In the genomic region with DNA sequence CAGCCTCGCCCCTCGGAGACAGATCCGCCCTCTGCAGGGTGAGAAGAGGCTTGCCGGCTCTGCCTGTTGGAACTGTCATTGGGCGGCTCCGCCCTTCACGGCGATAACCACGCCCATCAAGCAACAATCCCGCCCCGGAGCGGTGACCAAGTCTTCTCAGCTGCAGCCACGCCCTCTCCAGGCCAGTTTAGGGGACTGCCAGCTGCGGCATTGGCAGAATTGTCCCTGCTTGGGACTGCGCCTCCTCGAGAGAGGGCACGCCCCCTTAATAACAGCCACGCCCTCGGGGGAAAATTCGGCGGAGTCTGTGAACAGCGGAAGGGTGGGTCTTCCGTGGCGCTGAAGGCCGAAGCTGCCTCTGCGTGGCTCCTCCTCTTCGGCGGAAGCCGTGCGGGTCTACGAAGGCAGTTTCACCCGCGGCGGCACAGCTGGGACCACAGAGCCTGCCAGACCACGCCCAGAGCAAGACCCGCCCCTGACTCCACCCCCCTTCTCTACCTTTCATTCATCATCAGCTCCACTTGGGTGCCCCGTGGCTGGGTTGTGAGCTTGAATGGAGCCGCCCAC, we compare ENCODE assay signal across 8 mouse cellular contexts. TPM values are rescaled to one million over a fixed set of nuclear protein-coding genes. Genes with fewer than 3 reads are reported as not detected.
A peak's percentile ranks its signal among the peaks of the same experiment; 100 is the strongest.
DNase-seq lines count a peak whose midpoint lies in the region; ATAC-seq and TF ChIP-seq lines count a peak whose summit lies in the region.

No protein-coding gene starts in this region.

- ATAC-seq in forebrain, embryonic 12.5 days (ENCODE audit: low FRiP score), result peak; percentile 96
- ATAC-seq in heart, postnatal 0 days (ENCODE audit: insufficient read depth, low read depth), result peak; percentile 96
- ATAC-seq in liver, embryonic 16.5 days (ENCODE audit: low read depth), result peak; percentile 94
- ATAC-seq in neural tube, embryonic 13.5 days (ENCODE audit: low read depth), result peak; percentile 97

- H3K27ac ChIP-seq in forebrain, embryonic 12.5 days, result peak overlapping the region; percentile 88
- peak overlapping the region; percentile 63 for H3K27ac ChIP-seq in heart, postnatal 0 days (ENCODE audit: low read depth)
- H3K27ac ChIP-seq in liver, embryonic 16.5 days (ENCODE audit: low read length), result peak overlapping the region; percentile 78
- peak overlapping the region; percentile 90 for H3K27ac ChIP-seq in neural tube, embryonic 13.5 days (replicated peaks)
- H3K27ac ChIP-seq in testis, adult 2 months (ENCODE audit: control insufficient read depth, insufficient read depth, low read depth, low read length), result peak overlapping the region; percentile 73

- peak overlapping the region; percentile 87 for H3K4me2 ChIP-seq in forebrain, embryonic 12.5 days
- H3K4me2 ChIP-seq in heart, postnatal 0 days (ENCODE audit: low read depth, low read length), result peak overlapping the region; percentile 99
- H3K4me2 ChIP-seq in liver, embryonic 16.5 days (ENCODE audit: low read depth, low read length), result peak overlapping the region; percentile 97
- H3K4me2 ChIP-seq in neural tube, embryonic 13.5 days, result peak overlapping the region; percentile 82

- TF ChIP-seq POLR2A in testis, adult 2 months (IDR thresholded peaks at IDR 0.05; ENCODE audit: control insufficient read depth, low read depth, low read length), result no peak

- H3K36me3 ChIP-seq in E14TG2a.4 (ENCODE audit: insufficient read depth, low read length), result peaks cover 29% of the 10 kb centered on the region
- peaks cover 27% of the 10 kb centered on the region for H3K36me3 ChIP-seq in forebrain, embryonic 12.5 days (replicated peaks)
- H3K36me3 ChIP-seq in heart, postnatal 0 days (replicated peaks; ENCODE audit: control insufficient read depth, insufficient read depth, low read length), result peaks cover 13% of the 10 kb centered on the region; the same call in 1 of the 2 replicates
- no peaks in the 10 kb centered on the region for H3K36me3 ChIP-seq in liver, embryonic 16.5 days (ENCODE audit: control insufficient read depth, insufficient read depth)
- H3K36me3 ChIP-seq in neural tube, embryonic 13.5 days, result peaks cover 26% of the 10 kb centered on the region
- H3K36me3 ChIP-seq in testis, adult 2 months (ENCODE audit: control insufficient read depth, insufficient read depth, low read length), result no peaks in the 10 kb centered on the region

- peak; percentile 15 for TF ChIP-seq CTCF in E14TG2a.4 (conservative IDR thresholded peaks at IDR 0.05; ENCODE audit: low read length)
- peak; percentile 60 for TF ChIP-seq CTCF in heart, postnatal 0 days (IDR thresholded peaks at IDR 0.05; ENCODE audit: low read depth)
- TF ChIP-seq CTCF in testis, adult 2 months (IDR thresholded peaks at IDR 0.05; ENCODE audit: control insufficient read depth, insufficient read depth, insufficient replicate concordance, low read depth, low read length), result no peak; the same call in 1 of the 2 replicates

- H3K27me3 ChIP-seq in E14TG2a.4 (ENCODE audit: insufficient read depth, low read length), result peaks cover 19% of the 10 kb centered on the region
- 0 out of 2 replicates have a peak, but pooled peaks cover 4% of the 10 kb centered on the region for H3K27me3 ChIP-seq in forebrain, embryonic 12.5 days
- H3K27me3 ChIP-seq in heart, postnatal 0 days (ENCODE audit: control insufficient read depth, insufficient read depth, low read length), result peaks cover 5% of the 10 kb centered on the region; the same call in 1 of the 2 replicates
- H3K27me3 ChIP-seq in liver, embryonic 16.5 days (ENCODE audit: control insufficient read depth, insufficient read depth, low read depth, low read length), result peaks cover 8% of the 10 kb centered on the region
- H3K27me3 ChIP-seq in neural tube, embryonic 13.5 days, result no peaks in the 10 kb centered on the region
- H3K27me3 ChIP-seq in testis, adult 2 months (ENCODE audit: control insufficient read depth, insufficient read depth, low read length), result no peaks in the 10 kb centered on the region

- H3K9ac ChIP-seq in forebrain, embryonic 12.5 days, result peak overlapping the region; percentile 94
- peak overlapping the region; percentile 21; the same call in 1 of the 2 replicates for H3K9ac ChIP-seq in heart, postnatal 0 days (replicated peaks; ENCODE audit: low read depth, low read length)
- H3K9ac ChIP-seq in liver, embryonic 16.5 days (ENCODE audit: low read depth, low read length), result peak overlapping the region; percentile 54
- peak overlapping the region; percentile 66 for H3K9ac ChIP-seq in neural tube, embryonic 13.5 days

- H3K9me3 ChIP-seq in E14TG2a.4 (ENCODE audit: low read length), result no peaks in the 10 kb centered on the region
- no peaks in the 10 kb centered on the region for H3K9me3 ChIP-seq in forebrain, embryonic 12.5 days
- H3K9me3 ChIP-seq in heart, postnatal 0 days (replicated peaks; ENCODE audit: control insufficient read depth, low read length), result no peaks in the 10 kb centered on the region
- no peaks in the 10 kb centered on the region for H3K9me3 ChIP-seq in liver, embryonic 16.5 days (replicated peaks; ENCODE audit: control insufficient read depth, low read length)
- H3K9me3 ChIP-seq in neural tube, embryonic 13.5 days, result no peaks in the 10 kb centered on the region

- peak; percentile 99 for DNase-seq in c-Kit-positive CD71-positive TER-119-positive erythroid progenitor cells, embryonic 14.5 days (ENCODE audit: low spot score)
- DNase-seq in heart, postnatal 0 days (ENCODE audit: low spot score), result peak; percentile 97
- peak; percentile 99 for DNase-seq in kidney, postnatal 4 days

- WGBS in forebrain, embryonic 12.5 days, result under 1% methylated on average over 35 of the region's 38 CpGs
- WGBS in heart, postnatal 0 days, result under 1% methylated on average over 38 of the region's 38 CpGs
- under 1% methylated on average over 38 of the region's 38 CpGs for WGBS in liver, embryonic 16.5 days (ENCODE audit: insufficient replicate concordance)
- WGBS in neural tube, embryonic 13.5 days, result under 1% methylated on average over 38 of the region's 38 CpGs

- H3K4me1 ChIP-seq in E14TG2a.4 (replicated peaks; ENCODE audit: low read depth, low read length), result peaks cover 17% of the 10 kb centered on the region
- peaks cover 22% of the 10 kb centered on the region for H3K4me1 ChIP-seq in forebrain, embryonic 12.5 days
- no peaks in the 10 kb centered on the region; the same call in 1 of the 2 replicates for H3K4me1 ChIP-seq in heart, postnatal 0 days (ENCODE audit: control insufficient read depth, insufficient read depth)
- peaks cover 11% of the 10 kb centered on the region for H3K4me1 ChIP-seq in liver, embryonic 16.5 days (ENCODE audit: control insufficient read depth, low read depth, low read length)
- H3K4me1 ChIP-seq in neural tube, embryonic 13.5 days (replicated peaks), result peaks cover 29% of the 10 kb centered on the region
- H3K4me1 ChIP-seq in testis, adult 2 months (ENCODE audit: control insufficient read depth, insufficient read depth, low read length), result peaks cover 10% of the 10 kb centered on the region

- peak overlapping the region; percentile 91 for H3K4me3 ChIP-seq in E14TG2a.4 (replicated peaks; ENCODE audit: low read length)
- peak overlapping the region; percentile 84 for H3K4me3 ChIP-seq in forebrain, embryonic 12.5 days (replicated peaks)
- H3K4me3 ChIP-seq in heart, postnatal 0 days (ENCODE audit: low read depth, low read length), result peak overlapping the region; percentile 89
- H3K4me3 ChIP-seq in liver, embryonic 16.5 days (ENCODE audit: low read depth, low read length), result peak overlapping the region; percentile 70
- peak overlapping the region; percentile 68 for H3K4me3 ChIP-seq in neural tube, embryonic 13.5 days
- H3K4me3 ChIP-seq in testis, adult 2 months (ENCODE audit: control insufficient read depth, low read depth, low read length), result peak overlapping the region; percentile 86

- no peak for TF ChIP-seq EP300 in heart, postnatal 0 days (IDR thresholded peaks at IDR 0.05; ENCODE audit: low read depth)

RNA-seq across cellular contexts. Expression of a gene that starts 0.4 kb away (rescaled TPM):
- polyA plus RNA-seq in forebrain, embryonic 12.5 days (2016; fragmentation: Nextera tagmentation; extraction: Ambion mirVana), result 14.5 and 17.3 TPM in 2 replicates
- total RNA-seq in heart, postnatal 0 days (2014; rRNA removed; ENCODE audit: low replicate concordance), result 6.9 and 12.1 TPM in 2 replicates
- polyA plus RNA-seq in heart, postnatal 0 days (2015; fragmentation: Nextera tagmentation; extraction: Ambion mirVana), result 2.4 TPM in 2 replicates
- polyA plus RNA-seq in liver, embryonic 16.5 days (2015; fragmentation: Nextera tagmentation; extraction: Ambion mirVana), result 0.93 and 0.99 TPM in 2 replicates
- polyA plus RNA-seq in neural tube, embryonic 13.5 days (2015; fragmentation: Nextera tagmentation; extraction: Ambion mirVana), result 20.3 and 21.3 TPM in 2 replicates
- 16.3 and 19.5 TPM in 2 replicates for polyA plus RNA-seq in testis, adult 2 months (2012; rRNA removed)

RNA-seq across cellular contexts. Expression of a gene that starts 49.5 kb away (rescaled TPM):
- polyA plus RNA-seq in forebrain, embryonic 12.5 days (2016; fragmentation: Nextera tagmentation; extraction: Ambion mirVana), result 459 and 466 TPM in 2 replicates
- 430 and 516 TPM in 2 replicates for total RNA-seq in heart, postnatal 0 days (2014; rRNA removed; ENCODE audit: low replicate concordance)
- 230 and 241 TPM in 2 replicates for polyA plus RNA-seq in heart, postnatal 0 days (2015; fragmentation: Nextera tagmentation; extraction: Ambion mirVana)
- polyA plus RNA-seq in liver, embryonic 16.5 days (2015; fragmentation: Nextera tagmentation; extraction: Ambion mirVana), result 167 TPM in 2 replicates
- polyA plus RNA-seq in neural tube, embryonic 13.5 days (2015; fragmentation: Nextera tagmentation; extraction: Ambion mirVana), result 338 and 355 TPM in 2 replicates
- polyA plus RNA-seq in testis, adult 2 months (2012; rRNA removed), result 177 and 183 TPM in 2 replicates

RNA-seq across cellular contexts. Expression of a gene that starts 58.3 kb away (rescaled TPM):
- polyA plus RNA-seq in forebrain, embryonic 12.5 days (2016; fragmentation: Nextera tagmentation; extraction: Ambion mirVana), result 3.7 and 3.9 TPM in 2 replicates
- 313 and 411 TPM in 2 replicates for total RNA-seq in heart, postnatal 0 days (2014; rRNA removed; ENCODE audit: low replicate concordance)
- 362 and 388 TPM in 2 replicates for polyA plus RNA-seq in heart, postnatal 0 days (2015; fragmentation: Nextera tagmentation; extraction: Ambion mirVana)
- polyA plus RNA-seq in liver, embryonic 16.5 days (2015; fragmentation: Nextera tagmentation; extraction: Ambion mirVana), result 3.5 and 5.7 TPM in 2 replicates
- polyA plus RNA-seq in neural tube, embryonic 13.5 days (2015; fragmentation: Nextera tagmentation; extraction: Ambion mirVana), result 6.4 and 10.8 TPM in 2 replicates
- polyA plus RNA-seq in testis, adult 2 months (2012; rRNA removed), result 12.8 and 13.8 TPM in 2 replicates

Comparison
In these comparisons a context has a peak if more than half of its experiments do, and no peak if none do; other contexts are left out.
1. Peak in every context shown above with its lines: DNase-seq, ATAC-seq, H3K4me3 ChIP-seq and H3K27ac ChIP-seq.
2. H3K9ac ChIP-seq: peak in every context shown above with its lines; median percentile 94 in forebrain, embryonic 12.5 days; 66 in neural tube, embryonic 13.5 days; 54 in liver, embryonic 16.5 days; 21 in heart, postnatal 0 days.
3. RNA of a gene that starts 58.3 kb away (polyA plus RNA-seq): 362 to 388 TPM in heart, postnatal 0 days; 12.8 to 13.8 TPM in testis, adult 2 months, 6.4 to 10.8 TPM in neural tube, embryonic 13.5 days, 3.5 to 5.7 TPM in liver, embryonic 16.5 days and 3.7 to 3.9 TPM in forebrain, embryonic 12.5 days; every median in the first group is over 10 times any median in the second.